Mouse (Mus musculus): ENCODE measurements around the gene Gm28308. TPM values are rescaled to one million over a fixed set of nuclear protein-coding genes. Genes with fewer than 3 reads are reported as not detected.

Gene Gm28308
- total and polyA plus RNA-seq, 2 experiments from 2014 or later = 2.2 TPM; not detected in 1

GRCm38 (mm10) chr6:52251177-52251879 is 38.2 kb upstream of the Gm28308 start:
- 11% methylated on average over 7 of the region's 7 CpGs for WGBS

GRCm38 (mm10) chr6:52249826-52250225 is 36.7 kb upstream of the Gm28308 start:
- DNase-seq (ENCODE audit: low spot score) (no peak), ATAC-seq (no peak)
- no peaks in the 10 kb centered on the region for H3K9me3 ChIP-seq (ENCODE audit: low read length)
- 4% methylated on average over 4 of the region's 4 CpGs for WGBS
- no peak overlapping the region for H3K4me3 ChIP-seq (ENCODE audit: low read length)
- no peak overlapping the region for H3K4me2 ChIP-seq (ENCODE audit: low read depth, low read length)
- H3K27ac ChIP-seq = no peak overlapping the region
- TF ChIP-seq CTCF (IDR thresholded peaks at IDR 0.05; ENCODE audit: low read depth) = no peak
- H3K36me3 ChIP-seq (ENCODE audit: insufficient read depth, low read length) = no peaks in the 10 kb centered on the region
- H3K4me1 ChIP-seq (ENCODE audit: insufficient read depth, low read length) = no peaks in the 10 kb centered on the region
- H3K9ac ChIP-seq (replicated peaks; ENCODE audit: low read length) = no peak overlapping the region
- peaks cover 97% of the 10 kb centered on the region for H3K27me3 ChIP-seq (ENCODE audit: insufficient read depth, low read length)

More at GRCm38 (mm10) chr6:52251177-52251879, 38.2 kb upstream of the Gm28308 start:
- H3K36me3 ChIP-seq (ENCODE audit: insufficient read depth, low read length) = no peaks in the 10 kb centered on the region
- H3K4me3 ChIP-seq (ENCODE audit: low read length) = no peak overlapping the region
- H3K9ac ChIP-seq (replicated peaks; ENCODE audit: low read length) = no peak overlapping the region
- H3K4me2 ChIP-seq (ENCODE audit: low read depth, low read length) = no peak overlapping the region
- H3K27me3 ChIP-seq (ENCODE audit: insufficient read depth, low read length) = peaks cover 97% of the 10 kb centered on the region
- H3K27ac ChIP-seq = no peak overlapping the region
- DNase-seq (ENCODE audit: low spot score) (no peak), ATAC-seq (no peak)
- no peaks in the 10 kb centered on the region for H3K4me1 ChIP-seq (ENCODE audit: insufficient read depth, low read length)
- H3K9me3 ChIP-seq (ENCODE audit: low read length) = no peaks in the 10 kb centered on the region
- no peak for TF ChIP-seq CTCF (IDR thresholded peaks at IDR 0.05; ENCODE audit: low read depth)

DNA sequence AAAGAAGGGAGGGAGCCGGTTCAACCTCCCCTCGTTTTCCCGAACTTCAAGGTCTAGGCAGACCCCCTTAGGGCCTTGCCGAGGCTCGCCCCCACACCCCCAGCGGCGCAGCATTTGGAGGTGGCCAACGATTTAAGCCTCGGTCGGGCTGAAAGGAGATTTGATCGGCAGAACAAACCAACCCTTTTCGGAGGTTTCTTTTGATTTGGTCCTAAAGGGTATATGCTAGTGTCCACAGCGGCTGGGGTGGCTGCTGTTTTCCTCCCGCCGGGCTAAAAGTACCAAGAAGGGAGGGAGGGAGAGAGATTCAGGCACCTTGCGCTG is 36.2 kb upstream of the Gm28308 start:
- 3% methylated on average over 16 of the region's 16 CpGs for WGBS

DNA sequence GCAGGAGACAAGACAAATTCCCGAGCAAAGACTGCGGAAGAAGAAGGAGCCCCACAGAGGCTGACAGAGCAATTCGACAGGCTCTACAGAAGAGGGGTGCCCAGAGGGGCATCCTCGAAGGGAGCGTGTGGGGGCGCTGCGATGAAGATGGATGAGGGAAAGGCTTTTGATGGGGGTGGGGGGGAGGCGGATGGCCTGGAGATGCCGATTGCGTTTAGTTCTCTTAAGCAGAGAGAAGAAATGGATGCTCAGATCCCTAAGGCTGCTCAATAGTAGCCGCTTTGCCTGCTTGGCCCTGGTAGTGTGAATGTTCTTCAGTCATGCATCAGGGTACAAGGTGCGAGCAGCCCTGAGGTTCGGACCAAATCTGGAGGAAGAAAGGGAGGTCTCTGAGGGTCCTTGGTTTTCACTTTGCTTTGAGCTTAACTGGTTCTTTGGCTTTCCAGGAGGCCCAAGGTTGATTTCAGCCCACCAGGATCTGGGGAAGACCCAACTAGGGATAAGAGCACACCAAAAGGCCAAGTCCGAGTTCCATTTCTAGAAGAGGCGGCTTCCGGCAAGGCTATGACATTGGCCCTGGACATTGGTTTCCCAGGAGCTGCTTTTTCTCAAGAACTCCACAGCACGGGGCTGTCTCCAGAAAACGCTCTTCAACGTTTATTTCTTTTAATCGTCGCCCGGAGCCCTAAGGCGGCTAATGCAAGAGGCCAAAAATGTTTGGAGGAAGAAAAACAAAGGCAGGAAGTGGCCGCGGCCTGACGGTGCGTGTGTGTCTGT is 35.7 kb upstream of the Gm28308 start:
- no peaks in the 10 kb centered on the region for H3K4me1 ChIP-seq (ENCODE audit: insufficient read depth, low read length)
- no peaks in the 10 kb centered on the region for H3K36me3 ChIP-seq (ENCODE audit: insufficient read depth, low read length)
- no peaks in the 10 kb centered on the region for H3K9me3 ChIP-seq (ENCODE audit: low read length)
- ATAC-seq (no peak), DNase-seq (ENCODE audit: low spot score) (no peak)
- 1% methylated on average over 27 of the region's 27 CpGs for WGBS
- no peak for TF ChIP-seq CTCF (IDR thresholded peaks at IDR 0.05; ENCODE audit: low read depth)
- H3K27ac ChIP-seq = no peak overlapping the region
- no peak overlapping the region for H3K4me2 ChIP-seq (ENCODE audit: low read depth, low read length)
- peaks cover 97% of the 10 kb centered on the region for H3K27me3 ChIP-seq (ENCODE audit: insufficient read depth, low read length)
- no peak overlapping the region for H3K9ac ChIP-seq (replicated peaks; ENCODE audit: low read length)
- H3K4me3 ChIP-seq (ENCODE audit: low read length) = no peak overlapping the region

More for the DNA sequence above, 36.2 kb upstream of the Gm28308 start:
- Histone ChIP-seq H3K36me3 (ENCODE audit: insufficient read depth, low read length) (no peaks in the 10 kb centered on the region), H3K27me3 (ENCODE audit: insufficient read depth, low read length) (peaks cover 98% of the 10 kb centered on the region), H3K4me2 (ENCODE audit: low read depth, low read length) (no peak overlapping the region), H3K4me3 (ENCODE audit: low read length) (no peak overlapping the region), H3K9me3 (ENCODE audit: low read length) (no peaks in the 10 kb centered on the region), H3K27ac (no peak overlapping the region), H3K4me1 (ENCODE audit: insufficient read depth, low read length) (no peaks in the 10 kb centered on the region), H3K9ac (replicated peaks; ENCODE audit: low read length) (no peak overlapping the region)
- no peak for TF ChIP-seq CTCF (IDR thresholded peaks at IDR 0.05; ENCODE audit: low read depth)
- ATAC-seq (no peak), DNase-seq (ENCODE audit: low spot score) (no peak)

GRCm38 (mm10) chr6:52247766-52248637 is 34.9 kb upstream of the Gm28308 start:
- TF ChIP-seq CTCF (IDR thresholded peaks at IDR 0.05; ENCODE audit: low read depth) = no peak
- Histone ChIP-seq H3K4me1 (ENCODE audit: insufficient read depth, low read length) (no peaks in the 10 kb centered on the region), H3K27me3 (ENCODE audit: insufficient read depth, low read length) (peaks cover 97% of the 10 kb centered on the region), H3K9me3 (ENCODE audit: low read length) (no peaks in the 10 kb centered on the region), H3K4me2 (ENCODE audit: low read depth, low read length) (no peak overlapping the region), H3K4me3 (ENCODE audit: low read length) (no peak overlapping the region), H3K9ac (replicated peaks; ENCODE audit: low read length) (no peak overlapping the region), H3K36me3 (ENCODE audit: insufficient read depth, low read length) (no peaks in the 10 kb centered on the region), H3K27ac (no peak overlapping the region)
- ATAC-seq (no peak), DNase-seq (ENCODE audit: low spot score) (no peak)
- WGBS = 1% methylated on average over 23 of the region's 23 CpGs

GRCm38 (mm10) chr6:52246916-52247315 is 33.8 kb upstream of the Gm28308 start:
- Histone ChIP-seq H3K4me3 (ENCODE audit: low read length) (no peak overlapping the region), H3K9me3 (ENCODE audit: low read length) (no peaks in the 10 kb centered on the region), H3K27ac (no peak overlapping the region)

More at GRCm38 (mm10) chr6:52246916-52247315, 33.8 kb upstream of the Gm28308 start:
- ATAC-seq = no peak
- DNase-seq (ENCODE audit: low spot score) = no peak
- no peak overlapping the region for H3K4me2 ChIP-seq (ENCODE audit: low read depth, low read length)
- H3K9ac ChIP-seq (replicated peaks; ENCODE audit: low read length) = no peak overlapping the region
- WGBS = 4% methylated on average over 3 of the region's 3 CpGs
- no peak for TF ChIP-seq CTCF (IDR thresholded peaks at IDR 0.05; ENCODE audit: low read depth)
- H3K27me3 ChIP-seq (ENCODE audit: insufficient read depth, low read length) = peaks cover 97% of the 10 kb centered on the region
- no peaks in the 10 kb centered on the region for H3K4me1 ChIP-seq (ENCODE audit: insufficient read depth, low read length)
- no peaks in the 10 kb centered on the region for H3K36me3 ChIP-seq (ENCODE audit: insufficient read depth, low read length)
